Comparison of ENCODE assay signal across 8 mouse cellular contexts in the genomic region with DNA sequence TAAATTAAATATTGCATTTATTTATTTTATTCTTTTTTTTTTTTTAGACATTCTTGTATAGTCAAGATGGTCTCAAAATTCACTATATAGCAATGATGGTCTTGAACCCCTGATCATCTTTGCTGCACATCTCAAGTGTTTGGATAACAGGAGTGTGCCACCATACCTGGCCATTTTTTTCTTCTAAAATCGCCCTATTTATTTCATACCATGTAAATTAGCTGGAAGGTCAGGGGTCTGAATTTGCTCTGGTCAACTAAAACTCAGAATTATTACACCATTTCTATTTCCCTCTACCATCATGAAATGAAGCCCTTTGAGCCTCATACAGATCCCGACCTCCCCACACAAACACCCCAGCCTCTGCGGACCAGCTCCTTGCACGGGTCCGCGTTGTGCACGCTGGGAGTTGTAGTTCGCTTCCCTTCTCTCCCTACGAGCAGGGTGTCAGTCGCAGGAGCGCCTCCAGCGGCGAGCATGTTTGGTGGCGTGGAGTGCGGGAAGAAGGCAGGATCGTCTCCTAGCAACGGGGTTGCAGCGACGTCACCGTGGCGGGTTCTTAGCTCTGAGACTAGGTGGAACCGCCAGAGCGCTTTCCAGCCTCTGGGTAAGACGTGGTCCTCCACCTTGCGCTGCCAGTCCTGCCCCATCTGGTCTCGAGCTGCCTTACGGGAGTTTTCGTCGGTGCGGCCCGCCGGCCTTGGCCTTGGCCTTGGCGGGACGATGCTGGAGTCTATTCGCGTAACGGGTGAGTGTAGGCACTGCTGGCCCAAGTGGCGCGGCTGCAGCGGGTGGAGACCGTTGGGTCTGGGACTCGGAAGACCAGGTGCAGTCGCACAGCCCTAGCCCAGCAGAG. TPM values are rescaled to one million over a fixed set of nuclear protein-coding genes. Genes with fewer than 3 reads are reported as not detected.
A peak's percentile ranks its signal among the peaks of the same experiment; 100 is the strongest.
DNase-seq lines count a peak whose midpoint lies in the region; ATAC-seq lines count a peak whose summit lies in the region.

Gene 9530077C05Rik, plus strand, starts transcription at position 512 of the 856 bp plus-strand sequence.

- H3K9me3 ChIP-seq in megakaryocyte, embryonic 14.5 days, result no peaks in the 10 kb centered on the region

- H3K4me1 ChIP-seq in megakaryocyte, embryonic 14.5 days, result peaks cover 33% of the 10 kb centered on the region

- peak within 1 kb of the TSS; percentile 93 for H3K4me3 ChIP-seq in megakaryocyte, embryonic 14.5 days (replicated peaks)

- ATAC-seq in inflammation-experienced regulatory T-cells, adult 6 months, result peak; percentile 100

- no peaks in the 10 kb centered on the region for H3K36me3 ChIP-seq in megakaryocyte, embryonic 14.5 days (replicated peaks; ENCODE audit: low read length)

- DNase-seq in adrenal gland, adult 18-20 months (ENCODE audit: low spot score in 2 of 2), result peak; percentile 88 to 91
- peak; percentile 98 for DNase-seq in embryo, embryonic 10.5 days (ENCODE audit: low spot score)
- peak; percentile 96 for DNase-seq in gastrocnemius, postnatal 14 days
- peak; percentile 95 to 99 for DNase-seq in left cerebral cortex, adult 9 months (ENCODE audit: low spot score in 2 of 2)
- peak; percentile 98 to 99 for DNase-seq in right cerebral cortex, adult 2 months (ENCODE audit: low spot score in 2 of 2)
- DNase-seq in urinary bladder, postnatal 10 days (ENCODE audit: low spot score), result peak; percentile 80

- intact Hi-C loops in gastrocnemius, postnatal 14 days (cut with DNase I; ENCODE audit: low total_unique reads), result no loop called here

- H3K27me3 ChIP-seq in megakaryocyte, embryonic 14.5 days (replicated peaks), result peaks cover 8% of the 10 kb centered on the region

RNA-seq across cellular contexts. Expression of gene 9530077C05Rik, which starts in this region (rescaled TPM):
- 1 to 10 TPM; 3.2 to 5.0 TPM for total RNA-seq in adrenal gland, adult 18-20 months (2021)
- total RNA-seq in gastrocnemius, postnatal 14 days (2021), result under 1 TPM; 0.33 to 0.39 TPM
- 1 to 10 TPM; 1.4 to 2.3 (median 1.6) TPM for polyA plus RNA-seq in inflammation-experienced regulatory T-cells, adult 6 months (2017; shearing (Covaris generic))
- not detected in 2 replicates for polyA plus RNA-seq in megakaryocyte, embryonic 14.5 days (2012; ENCODE audit: insufficient read depth, low replicate concordance)

Comparison
In these comparisons a context has a peak if more than half of its experiments do, and no peak if none do; other contexts are left out.
1. Peak in every context shown above with its lines: DNase-seq, ATAC-seq and H3K4me3 ChIP-seq.
2. Peak in DNase-seq in gastrocnemius, postnatal 14 days; RNA of the gene not detected or under 1 TPM.